Mouse (Mus musculus): ENCODE results near the gene Ovol2.

Ovol2 gene

GRCm38 (mm10) chr2:144265916-144266683 lies 65.8 kb downstream of the Ovol2 start:
- no peak for DNase-seq

GRCm38 (mm10) chr2:144265120-144265488 lies 66.8 kb downstream of the Ovol2 start:
- no peak for DNase-seq

- no peak for DNase-seq
These were observed 67.4 kb downstream of the Ovol2 start for GRCm38 (mm10) chr2:144264398-144265119.

- no peak for DNase-seq
These were observed 69.1 kb downstream of the Ovol2 start for GRCm38 (mm10) chr2:144262837-144263236.

Data from liver (tissue).